Mouse (Mus musculus): ENCODE measurements around the gene Pdcl3. TPM values are rescaled to one million over a fixed set of nuclear protein-coding genes. Genes with fewer than 3 reads are reported as not detected.
A peak's percentile ranks its signal among the peaks of the same experiment; 100 is the strongest.

The Pdcl3 gene
- polyA plus RNA-seq, 1 experiment from 2014 or later, result 157 TPM

DNA sequence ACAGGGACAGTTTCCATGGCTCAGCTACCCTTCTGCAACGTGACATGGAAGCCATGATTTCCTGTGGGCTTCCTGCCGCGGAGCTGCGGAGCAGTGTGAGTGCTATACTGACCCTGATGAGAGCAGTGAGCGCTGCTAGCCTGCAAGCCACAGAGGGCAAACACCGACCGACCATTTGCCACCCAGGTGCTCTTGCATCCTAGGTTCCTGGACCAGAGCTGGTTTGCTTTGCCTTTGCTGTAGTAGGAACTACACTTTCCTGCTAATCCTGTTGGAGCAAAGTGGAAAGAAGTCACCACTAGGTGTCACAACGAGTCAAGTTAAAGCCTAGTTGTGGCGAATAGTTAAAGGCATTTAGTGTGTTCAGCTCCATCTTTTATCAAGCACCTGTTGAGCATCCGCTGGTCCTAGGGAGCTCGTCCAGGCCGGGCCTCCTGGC, 25.2 kb downstream of the Pdcl3 start:
- Histone ChIP-seq H3K4me2 (ENCODE audit: low read depth, low read length, severe bottlenecking) (no peak overlapping the region), H3K27me3 (ENCODE audit: control insufficient read depth, insufficient read depth, low read length) (no peaks in the 10 kb centered on the region), H3K4me1 (replicated peaks; ENCODE audit: control insufficient read depth, insufficient read depth, low read length) (no peaks in the 10 kb centered on the region), H3K9me3 (ENCODE audit: control insufficient read depth, low read length) (no peaks in the 10 kb centered on the region), H3K9ac (ENCODE audit: low read length) (no peak overlapping the region), H3K4me3 (ENCODE audit: low read depth, low read length) (no peak overlapping the region), H3K27ac (ENCODE audit: low read depth, low read length) (no peak overlapping the region), H3K36me3 (ENCODE audit: control insufficient read depth, insufficient read depth, low read length) (no peaks in the 10 kb centered on the region)
- ATAC-seq (replicated peaks; ENCODE audit: low FRiP score) (0 out of 2 replicates have a peak, but pooled peaks have one; percentile 30), DNase-seq (ENCODE audit: low spot score) (peak; percentile 60)
- 32% methylated on average over 12 of the region's 12 CpGs for WGBS

DNA sequence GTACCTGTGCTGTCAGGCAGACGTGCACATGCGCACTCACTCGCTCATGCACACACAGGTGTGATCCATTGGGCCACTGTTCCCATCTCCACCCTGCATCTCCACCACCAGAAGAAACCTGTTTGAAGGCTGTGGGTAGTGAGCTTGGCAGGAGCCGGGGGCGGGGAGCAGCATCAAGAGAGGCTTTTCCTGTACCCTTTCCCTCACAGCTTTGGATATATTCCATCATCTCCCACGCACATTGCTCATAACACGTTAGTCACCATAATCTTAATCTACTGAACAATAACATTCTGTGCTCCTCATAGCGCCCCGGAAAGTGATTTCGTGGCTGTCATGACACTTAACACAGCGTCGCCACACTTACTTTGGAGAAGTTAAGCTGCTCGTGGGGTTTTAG, 27.2 kb downstream of the Pdcl3 start:
- ATAC-seq (replicated peaks; ENCODE audit: low FRiP score) (no peak), DNase-seq (ENCODE audit: low spot score) (no peak)
- Histone ChIP-seq H3K36me3 (ENCODE audit: control insufficient read depth, insufficient read depth, low read length) (no peaks in the 10 kb centered on the region), H3K9me3 (ENCODE audit: control insufficient read depth, low read length) (no peaks in the 10 kb centered on the region), H3K27me3 (ENCODE audit: control insufficient read depth, insufficient read depth, low read length) (no peaks in the 10 kb centered on the region), H3K27ac (ENCODE audit: low read depth, low read length) (no peak overlapping the region), H3K4me1 (replicated peaks; ENCODE audit: control insufficient read depth, insufficient read depth, low read length) (no peaks in the 10 kb centered on the region), H3K9ac (ENCODE audit: low read length) (no peak overlapping the region), H3K4me3 (ENCODE audit: low read depth, low read length) (no peak overlapping the region), H3K4me2 (ENCODE audit: low read depth, low read length, severe bottlenecking) (no peak overlapping the region)
- WGBS, result 92% methylated on average over 13 of the region's 13 CpGs

DNA sequence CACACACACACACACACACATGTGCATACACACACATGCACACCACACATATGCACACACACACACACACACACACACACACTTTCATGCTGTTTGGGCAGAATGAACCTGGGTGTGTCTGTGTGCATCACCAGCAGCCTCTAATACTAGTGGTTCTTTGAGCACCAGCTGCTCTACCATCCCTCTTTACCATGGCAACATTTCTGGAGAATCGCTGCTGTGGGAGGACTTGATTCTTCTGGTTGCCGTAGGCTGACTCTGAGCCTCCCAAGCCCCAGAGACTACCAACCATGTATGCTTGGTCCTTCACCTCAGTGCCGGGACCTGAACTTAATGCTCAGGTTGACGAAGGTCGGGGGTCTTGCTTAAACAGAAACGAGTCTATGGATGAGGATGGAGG, 28.4 kb downstream of the Pdcl3 start:
- no peaks in the 10 kb centered on the region for H3K4me1 ChIP-seq (replicated peaks; ENCODE audit: control insufficient read depth, insufficient read depth, low read length)
- ATAC-seq (replicated peaks; ENCODE audit: low FRiP score) (no peak), DNase-seq (ENCODE audit: low spot score) (no peak)
- H3K4me3 ChIP-seq (ENCODE audit: low read depth, low read length), result no peak overlapping the region
- no peak overlapping the region for H3K27ac ChIP-seq (ENCODE audit: low read depth, low read length)
- H3K27me3 ChIP-seq (ENCODE audit: control insufficient read depth, insufficient read depth, low read length), result no peaks in the 10 kb centered on the region
- H3K9ac ChIP-seq (ENCODE audit: low read length), result no peak overlapping the region
- WGBS, result 83% methylated on average over 6 of the region's 6 CpGs
- no peak overlapping the region for H3K4me2 ChIP-seq (ENCODE audit: low read depth, low read length, severe bottlenecking)
- H3K9me3 ChIP-seq (ENCODE audit: control insufficient read depth, low read length), result no peaks in the 10 kb centered on the region
- no peaks in the 10 kb centered on the region for H3K36me3 ChIP-seq (ENCODE audit: control insufficient read depth, insufficient read depth, low read length)

DNA sequence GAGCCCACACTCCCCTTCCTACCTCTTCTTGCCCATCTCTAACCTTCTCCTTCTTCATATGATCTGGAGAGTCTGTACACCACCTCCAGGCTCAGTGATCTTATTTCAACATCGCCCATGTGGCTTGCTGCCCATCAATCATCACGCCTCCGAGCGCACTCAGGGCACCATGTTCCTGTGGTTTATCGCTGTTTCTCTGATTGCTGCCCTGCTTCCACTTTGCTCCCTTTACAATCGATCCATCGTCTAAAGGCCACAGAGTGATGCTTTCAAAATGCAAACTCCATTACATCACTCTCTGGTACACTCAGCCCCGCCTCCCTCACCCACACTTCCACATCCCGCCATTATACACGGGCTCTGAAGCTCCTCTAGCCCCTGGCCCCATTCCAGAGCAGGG, 30.1 kb downstream of the Pdcl3 start:
- Histone ChIP-seq H3K36me3 (ENCODE audit: control insufficient read depth, insufficient read depth, low read length) (no peaks in the 10 kb centered on the region), H3K27me3 (ENCODE audit: control insufficient read depth, insufficient read depth, low read length) (no peaks in the 10 kb centered on the region), H3K4me3 (ENCODE audit: low read depth, low read length) (no peak overlapping the region), H3K4me1 (replicated peaks; ENCODE audit: control insufficient read depth, insufficient read depth, low read length) (no peaks in the 10 kb centered on the region), H3K9me3 (ENCODE audit: control insufficient read depth, low read length) (no peaks in the 10 kb centered on the region), H3K27ac (ENCODE audit: low read depth, low read length) (no peak overlapping the region), H3K9ac (ENCODE audit: low read length) (no peak overlapping the region), H3K4me2 (ENCODE audit: low read depth, low read length, severe bottlenecking) (no peak overlapping the region)
- DNase-seq (ENCODE audit: low spot score), result no peak
- 93% methylated on average over 10 of the region's 10 CpGs for WGBS
- ATAC-seq (replicated peaks; ENCODE audit: low FRiP score), result no peak

DNA sequence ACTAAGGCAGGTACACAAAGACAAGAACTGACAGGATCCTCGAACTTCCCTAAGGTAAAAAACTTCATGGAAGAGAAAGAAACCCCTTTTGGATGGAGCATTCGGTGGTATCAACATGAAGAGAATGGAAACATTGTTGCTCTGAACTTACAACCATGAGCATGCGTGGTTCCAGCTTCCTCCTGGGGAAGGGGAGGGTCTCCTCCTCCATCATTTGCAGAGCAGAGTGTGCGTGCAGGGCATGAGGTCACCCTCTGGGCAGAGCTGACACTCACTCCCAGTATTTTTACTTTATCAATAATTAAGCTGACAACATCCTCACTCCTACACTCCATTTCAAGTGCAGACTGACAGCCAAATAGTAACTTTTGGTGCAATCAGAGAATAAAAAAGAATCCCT, 32.5 kb downstream of the Pdcl3 start:
- Histone ChIP-seq H3K4me2 (ENCODE audit: low read depth, low read length, severe bottlenecking) (no peak overlapping the region), H3K9me3 (ENCODE audit: control insufficient read depth, low read length) (no peaks in the 10 kb centered on the region), H3K9ac (ENCODE audit: low read length) (no peak overlapping the region), H3K36me3 (ENCODE audit: control insufficient read depth, insufficient read depth, low read length) (no peaks in the 10 kb centered on the region), H3K4me3 (ENCODE audit: low read depth, low read length) (no peak overlapping the region), H3K4me1 (replicated peaks; ENCODE audit: control insufficient read depth, insufficient read depth, low read length) (no peaks in the 10 kb centered on the region), H3K27me3 (ENCODE audit: control insufficient read depth, insufficient read depth, low read length) (no peaks in the 10 kb centered on the region), H3K27ac (ENCODE audit: low read depth, low read length) (no peak overlapping the region)
- 82% methylated on average over 4 of the region's 4 CpGs for WGBS
- no peak for DNase-seq (ENCODE audit: low spot score)
- ATAC-seq (replicated peaks; ENCODE audit: low FRiP score), result no peak

DNA sequence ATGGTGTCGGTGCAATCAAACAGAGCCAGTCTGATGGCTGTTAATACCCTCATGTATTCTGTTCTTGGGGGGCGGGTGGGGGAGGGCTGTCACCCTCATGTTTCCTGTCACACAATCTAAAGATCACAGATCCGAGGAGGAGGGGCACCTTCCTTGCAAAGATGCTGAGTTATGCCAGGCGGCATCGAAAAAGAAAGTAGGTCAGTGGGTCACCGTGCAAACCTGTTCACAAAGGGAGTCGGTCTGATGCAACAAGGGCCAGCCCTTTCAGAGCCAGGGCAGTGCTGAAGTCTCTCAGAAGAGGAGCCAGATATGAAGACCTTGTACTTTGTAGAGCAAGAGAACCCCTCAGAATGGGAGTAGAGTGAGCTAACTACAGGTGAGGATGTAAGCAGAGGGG, 39.7 kb downstream of the Pdcl3 start:
- Histone ChIP-seq H3K4me2 (ENCODE audit: low read depth, low read length, severe bottlenecking) (no peak overlapping the region), H3K9me3 (ENCODE audit: control insufficient read depth, low read length) (no peaks in the 10 kb centered on the region), H3K27me3 (ENCODE audit: control insufficient read depth, insufficient read depth, low read length) (no peaks in the 10 kb centered on the region), H3K4me3 (ENCODE audit: low read depth, low read length) (no peak overlapping the region), H3K4me1 (replicated peaks; ENCODE audit: control insufficient read depth, insufficient read depth, low read length) (peaks cover 3% of the 10 kb centered on the region; the same call in 1 of the 2 replicates), H3K9ac (ENCODE audit: low read length) (no peak overlapping the region), H3K27ac (ENCODE audit: low read depth, low read length) (no peak overlapping the region), H3K36me3 (ENCODE audit: control insufficient read depth, insufficient read depth, low read length) (no peaks in the 10 kb centered on the region)
- DNase-seq (ENCODE audit: low spot score) (no peak), ATAC-seq (replicated peaks; ENCODE audit: low FRiP score) (0 out of 2 replicates have a peak, but pooled peaks have one; percentile 39)
- WGBS, result 36% methylated on average over 7 of the region's 7 CpGs

DNA sequence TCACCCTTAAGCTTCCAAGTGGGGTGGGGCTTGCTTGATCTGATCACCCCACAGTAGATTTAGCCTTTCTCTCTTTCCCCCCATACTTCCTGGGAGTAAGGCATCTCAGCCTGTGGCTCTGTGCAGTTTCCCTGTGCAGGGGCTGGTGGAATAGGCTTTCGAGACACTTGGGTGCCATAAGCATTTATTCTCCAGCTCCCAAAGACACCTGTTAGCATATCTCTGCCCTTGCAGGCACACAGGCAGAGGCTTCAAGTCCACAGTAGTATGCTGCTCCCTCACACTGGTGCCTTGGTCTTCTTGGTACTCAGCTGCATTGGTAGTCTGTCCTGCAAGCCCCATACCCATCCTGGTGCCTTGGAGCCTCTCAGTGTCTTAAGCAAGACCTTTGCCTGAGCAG, 40.4 kb downstream of the Pdcl3 start:
- no peak overlapping the region for H3K4me2 ChIP-seq (ENCODE audit: low read depth, low read length, severe bottlenecking)
- no peak overlapping the region for H3K27ac ChIP-seq (ENCODE audit: low read depth, low read length)
- H3K36me3 ChIP-seq (ENCODE audit: control insufficient read depth, insufficient read depth, low read length), result no peaks in the 10 kb centered on the region
- no peak overlapping the region for H3K4me3 ChIP-seq (ENCODE audit: low read depth, low read length)
- H3K4me1 ChIP-seq (replicated peaks; ENCODE audit: control insufficient read depth, insufficient read depth, low read length), result peaks cover 3% of the 10 kb centered on the region; the same call in 1 of the 2 replicates
- DNase-seq (ENCODE audit: low spot score) (no peak), ATAC-seq (replicated peaks; ENCODE audit: low FRiP score) (no peak)
- no peaks in the 10 kb centered on the region for H3K27me3 ChIP-seq (ENCODE audit: control insufficient read depth, insufficient read depth, low read length)
- H3K9me3 ChIP-seq (ENCODE audit: control insufficient read depth, low read length), result no peaks in the 10 kb centered on the region
- no peak overlapping the region for H3K9ac ChIP-seq (ENCODE audit: low read length)
- WGBS, result 95% methylated on average over 1 of the region's 1 CpGs

DNA sequence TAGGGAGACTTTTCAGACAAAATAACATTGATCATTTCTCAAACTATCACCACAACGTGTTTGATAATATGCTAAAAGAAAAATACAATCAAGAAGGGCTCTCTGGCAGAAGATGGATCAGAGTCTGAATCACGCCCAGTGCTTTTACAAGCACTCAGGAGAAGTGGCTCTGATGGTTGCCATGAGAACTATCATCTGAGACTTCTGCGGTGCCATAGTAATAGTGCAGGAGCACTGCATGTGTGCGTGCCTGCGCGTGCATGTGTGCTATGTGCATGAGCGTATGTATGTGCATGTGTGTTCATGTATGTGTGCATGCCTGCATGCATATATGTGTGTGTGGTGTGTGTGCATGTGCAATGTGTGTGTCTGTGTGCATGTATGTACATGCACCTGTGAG, 43.8 kb downstream of the Pdcl3 start:
- H3K4me3 ChIP-seq (ENCODE audit: low read depth, low read length), result no peak overlapping the region
- H3K36me3 ChIP-seq (ENCODE audit: control insufficient read depth, insufficient read depth, low read length), result no peaks in the 10 kb centered on the region
- H3K27me3 ChIP-seq (ENCODE audit: control insufficient read depth, insufficient read depth, low read length), result no peaks in the 10 kb centered on the region
- DNase-seq (ENCODE audit: low spot score), result no peak
- H3K9me3 ChIP-seq (ENCODE audit: control insufficient read depth, low read length), result no peaks in the 10 kb centered on the region
- H3K9ac ChIP-seq (ENCODE audit: low read length), result no peak overlapping the region
- H3K4me1 ChIP-seq (replicated peaks; ENCODE audit: control insufficient read depth, insufficient read depth, low read length), result peaks cover 3% of the 10 kb centered on the region; the same call in 1 of the 2 replicates
- WGBS, result 92% methylated on average over 7 of the region's 7 CpGs
- H3K27ac ChIP-seq (ENCODE audit: low read depth, low read length), result no peak overlapping the region
- ATAC-seq (replicated peaks; ENCODE audit: low FRiP score), result no peak
- no peak overlapping the region; the same call in 1 of the 2 replicates for H3K4me2 ChIP-seq (ENCODE audit: low read depth, low read length, severe bottlenecking)

DNA sequence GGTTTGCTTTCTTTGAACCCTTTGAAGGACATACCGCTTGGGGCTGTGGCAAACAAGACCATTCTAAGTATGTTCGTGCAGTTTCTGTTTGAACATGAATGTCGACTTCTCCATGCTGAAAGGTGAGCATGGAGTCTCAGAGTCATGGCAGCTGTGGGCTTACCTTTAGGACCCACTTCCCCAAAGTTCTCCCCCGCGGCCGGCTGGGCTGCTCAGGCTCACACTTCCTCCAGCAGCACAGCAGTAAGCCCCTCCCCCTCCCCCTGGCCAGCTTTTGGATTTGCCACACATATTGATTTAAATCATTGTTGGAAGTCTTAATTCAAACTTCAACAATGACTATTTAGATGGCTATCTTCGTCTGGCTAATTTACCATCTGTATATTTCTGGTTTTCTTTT, 44.7 kb downstream of the Pdcl3 start:
- ATAC-seq (replicated peaks; ENCODE audit: low FRiP score) (no peak), DNase-seq (ENCODE audit: low spot score) (peak; percentile 61)
- Histone ChIP-seq H3K9ac (ENCODE audit: low read length) (no peak overlapping the region; the same call in 1 of the 2 replicates), H3K27ac (ENCODE audit: low read depth, low read length) (no peak overlapping the region), H3K4me1 (replicated peaks; ENCODE audit: control insufficient read depth, insufficient read depth, low read length) (peaks cover 2% of the 10 kb centered on the region; the same call in 1 of the 2 replicates), H3K36me3 (ENCODE audit: control insufficient read depth, insufficient read depth, low read length) (no peaks in the 10 kb centered on the region), H3K9me3 (ENCODE audit: control insufficient read depth, low read length) (no peaks in the 10 kb centered on the region), H3K4me2 (ENCODE audit: low read depth, low read length, severe bottlenecking) (peak overlapping the region; percentile 43), H3K4me3 (ENCODE audit: low read depth, low read length) (no peak overlapping the region), H3K27me3 (ENCODE audit: control insufficient read depth, insufficient read depth, low read length) (no peaks in the 10 kb centered on the region)
- WGBS, result 13% methylated on average over 7 of the region's 7 CpGs
